Mouse (Mus musculus): ENCODE measurements around the gene Apaf1. TPM values are rescaled to one million over a fixed set of nuclear protein-coding genes. Genes with fewer than 3 reads are reported as not detected.

Apaf1 gene
- total and polyA plus RNA-seq, 2 experiments from 2014 or later, result 5.1 to 21.8 TPM

- WGBS, result 31% methylated on average over 10 of the region's 10 CpGs
- Histone ChIP-seq H3K36me3 (replicated peaks; ENCODE audit: control insufficient read depth, insufficient read depth, low read length) (peaks cover 5% of the 10 kb centered on the region; the same call in 1 of the 2 replicates), H3K9ac (replicated peaks; ENCODE audit: low read depth, low read length) (no peak overlapping the region), H3K9me3 (replicated peaks; ENCODE audit: control insufficient read depth, low read length) (no peaks in the 10 kb centered on the region), H3K4me1 (ENCODE audit: control insufficient read depth, insufficient read depth) (peaks cover 9% of the 10 kb centered on the region; the same call in 1 of the 2 replicates), H3K4me2 (ENCODE audit: low read depth, low read length) (no peak overlapping the region), H3K27ac (ENCODE audit: low read depth) (peak overlapping the region; percentile 82), H3K4me3 (ENCODE audit: low read depth, low read length) (no peak overlapping the region), H3K27me3 (ENCODE audit: control insufficient read depth, insufficient read depth, low read length) (no peaks in the 10 kb centered on the region)
- TF ChIP-seq EP300 (IDR thresholded peaks at IDR 0.05; ENCODE audit: low read depth), result no peak
- no peak for TF ChIP-seq CTCF (IDR thresholded peaks at IDR 0.05; ENCODE audit: low read depth)
- DNase-seq (ENCODE audit: low spot score) (peak; percentile 49), ATAC-seq (ENCODE audit: insufficient read depth, low read depth) (no peak)
Observed at GRCm38 (mm10) chr10:91126618-91127355, 44.2 kb upstream of the Apaf1 start.

GRCm38 (mm10) chr10:91123828-91124822 lies 41.6 kb upstream of the Apaf1 start, which contains the start of gene Slc25a3:
Slc25a3 (minus strand) TSS chr10:91124059.
- 6% methylated on average over 59 of the region's 59 CpGs for WGBS
- Histone ChIP-seq H3K27ac (ENCODE audit: low read depth) (peak within 1 kb of the TSS; percentile 98), H3K4me3 (ENCODE audit: low read depth, low read length) (peak within 1 kb of the TSS; percentile 88), H3K4me1 (ENCODE audit: control insufficient read depth, insufficient read depth) (peaks cover 9% of the 10 kb centered on the region; the same call in 1 of the 2 replicates), H3K9ac (replicated peaks; ENCODE audit: low read depth, low read length) (peak within 1 kb of the TSS; percentile 98), H3K9me3 (replicated peaks; ENCODE audit: control insufficient read depth, low read length) (no peaks in the 10 kb centered on the region), H3K4me2 (ENCODE audit: low read depth, low read length) (peak within 1 kb of the TSS; percentile 69), H3K27me3 (ENCODE audit: control insufficient read depth, insufficient read depth, low read length) (no peaks in the 10 kb centered on the region), H3K36me3 (replicated peaks; ENCODE audit: control insufficient read depth, insufficient read depth, low read length) (peaks cover 28% of the 10 kb centered on the region)
- ATAC-seq (ENCODE audit: insufficient read depth, low read depth) (peak; percentile 98), DNase-seq (ENCODE audit: low spot score) (peak; percentile 96)
- TF ChIP-seq CTCF (IDR thresholded peaks at IDR 0.05; ENCODE audit: low read depth), result no peak
- TF ChIP-seq EP300 (IDR thresholded peaks at IDR 0.05; ENCODE audit: low read depth), result peak; percentile 7; the same call in 1 of the 2 replicates

- DNase-seq (ENCODE audit: low spot score) (peak; percentile 35), ATAC-seq (ENCODE audit: insufficient read depth, low read depth) (peak; percentile 60)
- H3K27me3 ChIP-seq (ENCODE audit: control insufficient read depth, insufficient read depth, low read length), result no peaks in the 10 kb centered on the region
- H3K4me3 ChIP-seq (ENCODE audit: low read depth, low read length), result peak overlapping the region; percentile 88
- no peaks in the 10 kb centered on the region for H3K9me3 ChIP-seq (replicated peaks; ENCODE audit: control insufficient read depth, low read length)
- peaks cover 9% of the 10 kb centered on the region; the same call in 1 of the 2 replicates for H3K4me1 ChIP-seq (ENCODE audit: control insufficient read depth, insufficient read depth)
- peaks cover 36% of the 10 kb centered on the region for H3K36me3 ChIP-seq (replicated peaks; ENCODE audit: control insufficient read depth, insufficient read depth, low read length)
- WGBS, result under 1% methylated on average over 39 of the region's 44 CpGs
- peak overlapping the region; percentile 69 for H3K4me2 ChIP-seq (ENCODE audit: low read depth, low read length)
- peak overlapping the region; percentile 98 for H3K9ac ChIP-seq (replicated peaks; ENCODE audit: low read depth, low read length)
- 0 out of 2 replicates have a peak, but pooled peaks have one; percentile 11 for TF ChIP-seq EP300 (IDR thresholded peaks at IDR 0.05; ENCODE audit: low read depth)
- TF ChIP-seq CTCF (IDR thresholded peaks at IDR 0.05; ENCODE audit: low read depth), result no peak
- H3K27ac ChIP-seq (ENCODE audit: low read depth), result peak overlapping the region; percentile 98
Observed at GRCm38 (mm10) chr10:91123281-91123827, 40.8 kb upstream of the Apaf1 start.

GRCm38 (mm10) chr10:91122646-91123045 lies 40.1 kb upstream of the Apaf1 start:
- no peaks in the 10 kb centered on the region for H3K9me3 ChIP-seq (replicated peaks; ENCODE audit: control insufficient read depth, low read length)
- H3K9ac ChIP-seq (replicated peaks; ENCODE audit: low read depth, low read length), result peak overlapping the region; percentile 98
- H3K4me2 ChIP-seq (ENCODE audit: low read depth, low read length), result peak overlapping the region; percentile 69
- WGBS, result 5% methylated on average over 6 of the region's 6 CpGs
- peak overlapping the region; percentile 98 for H3K27ac ChIP-seq (ENCODE audit: low read depth)
- TF ChIP-seq EP300 (IDR thresholded peaks at IDR 0.05; ENCODE audit: low read depth) (no peak), CTCF (IDR thresholded peaks at IDR 0.05; ENCODE audit: low read depth) (no peak)
- H3K36me3 ChIP-seq (replicated peaks; ENCODE audit: control insufficient read depth, insufficient read depth, low read length), result peaks cover 43% of the 10 kb centered on the region
- DNase-seq (ENCODE audit: low spot score), result no peak
- H3K4me1 ChIP-seq (ENCODE audit: control insufficient read depth, insufficient read depth), result peaks cover 9% of the 10 kb centered on the region; the same call in 1 of the 2 replicates
- no peaks in the 10 kb centered on the region for H3K27me3 ChIP-seq (ENCODE audit: control insufficient read depth, insufficient read depth, low read length)
- H3K4me3 ChIP-seq (ENCODE audit: low read depth, low read length), result peak overlapping the region; percentile 88
- no peak for ATAC-seq (ENCODE audit: insufficient read depth, low read depth)

GRCm38 (mm10) chr10:91116958-91117357 lies 34.4 kb upstream of the Apaf1 start:
- TF ChIP-seq CTCF (IDR thresholded peaks at IDR 0.05; ENCODE audit: low read depth) (no peak), EP300 (IDR thresholded peaks at IDR 0.05; ENCODE audit: low read depth) (no peak)

More at GRCm38 (mm10) chr10:91116958-91117357, 34.4 kb upstream of the Apaf1 start:
- Histone ChIP-seq H3K36me3 (replicated peaks; ENCODE audit: control insufficient read depth, insufficient read depth, low read length) (peaks cover 85% of the 10 kb centered on the region), H3K4me3 (ENCODE audit: low read depth, low read length) (no peak overlapping the region), H3K4me1 (ENCODE audit: control insufficient read depth, insufficient read depth) (no peaks in the 10 kb centered on the region; the same call in 1 of the 2 replicates), H3K9ac (replicated peaks; ENCODE audit: low read depth, low read length) (no peak overlapping the region), H3K4me2 (ENCODE audit: low read depth, low read length) (no peak overlapping the region), H3K27ac (ENCODE audit: low read depth) (no peak overlapping the region), H3K27me3 (ENCODE audit: control insufficient read depth, insufficient read depth, low read length) (no peaks in the 10 kb centered on the region), H3K9me3 (replicated peaks; ENCODE audit: control insufficient read depth, low read length) (no peaks in the 10 kb centered on the region)
- WGBS, result 86% methylated on average over 12 of the region's 12 CpGs
- ATAC-seq (ENCODE audit: insufficient read depth, low read depth) (no peak), DNase-seq (ENCODE audit: low spot score) (no peak)

All from heart, postnatal 0 days (tissue).